Mouse (Mus musculus): ENCODE measurements at regions not wholly inside any gene's neighbourhood (a gene's known extent, or its start where the extent isn't known, plus 50 kb on each side); places are given as distances from the start of the nearest gene placed in this dataset.
"Not testable (repeated sequence)": the region's sequence is repeated elsewhere in the genome, so short reads cannot be mapped to it uniquely, and the experiment has no call there.

DNA sequence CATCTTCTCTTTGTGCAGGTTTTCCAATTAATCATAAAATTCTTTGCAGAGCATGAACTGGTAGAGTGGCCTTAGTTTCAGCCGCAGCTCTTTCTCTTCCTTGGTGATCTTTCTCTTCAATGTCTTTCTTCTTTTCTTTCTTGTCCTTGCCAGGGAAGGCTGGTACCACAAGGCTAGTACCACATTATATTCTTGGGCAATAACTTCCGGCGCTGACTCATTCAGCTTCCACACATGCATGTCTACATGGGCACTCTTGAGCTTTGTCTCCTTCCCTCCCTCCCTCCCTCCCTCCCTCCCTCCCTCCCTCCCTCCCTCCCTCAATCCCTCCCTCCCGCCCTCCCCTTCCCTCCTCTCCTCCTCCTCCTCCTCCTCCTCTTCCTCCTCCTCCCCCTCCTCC is 98.1 kb upstream of the Pwp1 start:
- DNase-seq (ENCODE audit: low spot score); H3K27ac ChIP-seq (ENCODE audit: low read depth); H3K27me3 ChIP-seq (replicated peaks; ENCODE audit: control insufficient read depth, insufficient read depth, low read length); H3K36me3 ChIP-seq (ENCODE audit: control insufficient read depth, insufficient read depth, low read length); H3K4me3 ChIP-seq (ENCODE audit: low read depth, low read length); ATAC-seq (replicated peaks; ENCODE audit: low FRiP score, low TSS enrichment, low read depth); H3K4me2 ChIP-seq (ENCODE audit: low read length); H3K4me1 ChIP-seq (replicated peaks; ENCODE audit: control insufficient read depth, insufficient read depth, low read length); H3K9ac ChIP-seq (ENCODE audit: low read length); H3K9me3 ChIP-seq (ENCODE audit: control insufficient read depth, low read length): not testable (repeated sequence)
- WGBS = 91% methylated on average over 3 of the region's 4 CpGs

GRCm38 (mm10) chr10:85731796-85732388 is 97.4 kb upstream of the Pwp1 start:
- not testable (repeated sequence) for H3K9ac ChIP-seq (ENCODE audit: low read length); H3K27me3 ChIP-seq (replicated peaks; ENCODE audit: control insufficient read depth, insufficient read depth, low read length); H3K27ac ChIP-seq (ENCODE audit: low read depth); DNase-seq (ENCODE audit: low spot score); H3K36me3 ChIP-seq (ENCODE audit: control insufficient read depth, insufficient read depth, low read length); H3K4me1 ChIP-seq (replicated peaks; ENCODE audit: control insufficient read depth, insufficient read depth, low read length); H3K4me2 ChIP-seq (ENCODE audit: low read length); H3K4me3 ChIP-seq (ENCODE audit: low read depth, low read length); H3K9me3 ChIP-seq (ENCODE audit: control insufficient read depth, low read length)
- WGBS = 36% methylated on average over 7 of the region's 13 CpGs
- ATAC-seq (replicated peaks; ENCODE audit: low FRiP score, low TSS enrichment, low read depth) = 0 out of 2 replicates have a peak, but pooled peaks have one; percentile 64

GRCm38 (mm10) chr10:85737796-85738195 is 91.5 kb upstream of the Pwp1 start:
- Histone ChIP-seq H3K4me2 (ENCODE audit: low read length) (no peak overlapping the region), H3K27ac (ENCODE audit: low read depth) (no peak overlapping the region), H3K27me3 (replicated peaks; ENCODE audit: control insufficient read depth, insufficient read depth, low read length) (no peaks in the 10 kb centered on the region), H3K9ac (ENCODE audit: low read length) (no peak overlapping the region), H3K4me3 (ENCODE audit: low read depth, low read length) (no peak overlapping the region), H3K9me3 (ENCODE audit: control insufficient read depth, low read length) (no peaks in the 10 kb centered on the region), H3K36me3 (ENCODE audit: control insufficient read depth, insufficient read depth, low read length) (no peaks in the 10 kb centered on the region), H3K4me1 (replicated peaks; ENCODE audit: control insufficient read depth, insufficient read depth, low read length) (no peaks in the 10 kb centered on the region)
- ATAC-seq (replicated peaks; ENCODE audit: low FRiP score, low TSS enrichment, low read depth) (no peak), DNase-seq (ENCODE audit: low spot score) (no peak)
- 68% methylated on average over 1 of the region's 1 CpGs for WGBS

DNA sequence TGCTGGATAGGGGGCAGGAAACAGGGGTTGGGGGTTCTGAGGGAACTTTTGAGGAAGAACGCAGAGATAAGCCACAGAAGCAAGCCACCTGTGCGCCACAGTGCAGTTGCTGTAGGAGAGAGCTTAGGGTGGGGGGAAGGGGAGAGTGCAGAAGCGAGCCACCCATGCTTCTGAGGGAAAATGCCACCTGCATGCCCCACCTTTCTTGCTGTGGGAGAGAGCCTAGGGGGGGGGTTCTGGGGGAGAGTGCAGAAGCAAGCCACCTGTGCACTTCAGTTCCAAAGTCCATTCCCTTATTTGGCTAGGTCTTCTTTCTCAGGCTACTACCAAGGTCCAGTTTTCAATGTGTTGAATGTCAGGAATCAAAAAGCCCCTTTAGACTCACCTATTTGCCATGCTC is 90.3 kb upstream of the Pwp1 start:
- H3K4me1 ChIP-seq (replicated peaks; ENCODE audit: control insufficient read depth, insufficient read depth, low read length) = no peaks in the 10 kb centered on the region
- no peak overlapping the region for H3K9ac ChIP-seq (ENCODE audit: low read length)
- no peaks in the 10 kb centered on the region for H3K27me3 ChIP-seq (replicated peaks; ENCODE audit: control insufficient read depth, insufficient read depth, low read length)
- DNase-seq (ENCODE audit: low spot score) (no peak), ATAC-seq (replicated peaks; ENCODE audit: low FRiP score, low TSS enrichment, low read depth) (0 out of 2 replicates have a peak, but pooled peaks have one; percentile 53)
- no peaks in the 10 kb centered on the region for H3K36me3 ChIP-seq (ENCODE audit: control insufficient read depth, insufficient read depth, low read length)
- no peak overlapping the region for H3K27ac ChIP-seq (ENCODE audit: low read depth)
- no peaks in the 10 kb centered on the region for H3K9me3 ChIP-seq (ENCODE audit: control insufficient read depth, low read length)
- no peak overlapping the region for H3K4me2 ChIP-seq (ENCODE audit: low read length)
- H3K4me3 ChIP-seq (ENCODE audit: low read depth, low read length) = no peak overlapping the region
- WGBS = 52% methylated on average over 3 of the region's 3 CpGs

DNA sequence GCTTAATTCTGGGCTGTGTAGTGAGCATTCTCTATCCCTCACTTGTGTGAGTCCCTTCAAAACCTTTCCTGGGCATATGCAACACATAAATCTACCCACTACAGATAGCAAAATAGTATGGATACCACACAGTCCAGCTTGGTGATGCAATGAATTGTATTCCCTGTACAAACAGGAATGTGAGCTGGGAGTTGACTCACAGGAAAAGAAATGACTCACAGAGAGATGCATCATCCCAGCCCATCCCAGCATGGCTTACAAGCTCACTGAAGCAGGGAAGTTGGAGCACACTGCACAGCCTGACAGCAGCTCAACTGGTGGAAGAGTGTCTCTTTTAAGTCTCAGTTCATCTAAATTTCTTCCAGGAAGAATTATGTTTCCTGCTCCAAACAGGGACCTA is 89.7 kb upstream of the Pwp1 start:
- not testable (repeated sequence) for H3K9me3 ChIP-seq (ENCODE audit: control insufficient read depth, low read length); DNase-seq (ENCODE audit: low spot score); H3K4me1 ChIP-seq (replicated peaks; ENCODE audit: control insufficient read depth, insufficient read depth, low read length); H3K4me2 ChIP-seq (ENCODE audit: low read length); H3K27ac ChIP-seq (ENCODE audit: low read depth); H3K4me3 ChIP-seq (ENCODE audit: low read depth, low read length); H3K27me3 ChIP-seq (replicated peaks; ENCODE audit: control insufficient read depth, insufficient read depth, low read length); H3K9ac ChIP-seq (ENCODE audit: low read length); H3K36me3 ChIP-seq (ENCODE audit: control insufficient read depth, insufficient read depth, low read length)
- ATAC-seq (replicated peaks; ENCODE audit: low FRiP score, low TSS enrichment, low read depth) = peak; percentile 76

- WGBS = 82% methylated on average over 5 of the region's 5 CpGs
- ATAC-seq (replicated peaks; ENCODE audit: low FRiP score, low TSS enrichment, low read depth) = no peak
- DNase-seq (ENCODE audit: low spot score) = no peak
These were observed 87.3 kb upstream of the Pwp1 start for GRCm38 (mm10) chr10:85741972-85742371.

DNA sequence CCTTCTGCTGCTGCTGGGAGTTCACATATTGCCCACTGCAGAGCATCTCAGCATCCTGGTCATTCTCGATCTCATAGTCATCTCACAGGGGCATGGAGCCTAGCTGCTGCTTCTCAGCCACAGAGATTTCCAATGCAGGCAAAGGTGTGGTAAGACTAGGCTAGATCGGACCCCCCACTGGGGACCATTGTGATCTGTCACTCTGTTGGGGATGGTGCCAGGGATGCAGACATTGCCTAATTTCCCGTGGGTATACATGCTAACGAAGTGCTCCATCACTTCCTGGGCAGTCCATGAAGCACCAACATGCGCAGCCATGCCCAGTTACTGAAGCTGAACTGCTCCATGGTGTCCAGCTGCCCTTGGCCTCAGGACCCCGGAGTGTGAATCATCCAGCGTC is 83.9 kb upstream of the Pwp1 start:
- not testable (repeated sequence) for H3K4me3 ChIP-seq (ENCODE audit: low read depth, low read length); H3K4me2 ChIP-seq (ENCODE audit: low read length); H3K9me3 ChIP-seq (ENCODE audit: control insufficient read depth, low read length); H3K27me3 ChIP-seq (replicated peaks; ENCODE audit: control insufficient read depth, insufficient read depth, low read length); H3K4me1 ChIP-seq (replicated peaks; ENCODE audit: control insufficient read depth, insufficient read depth, low read length); DNase-seq (ENCODE audit: low spot score); H3K36me3 ChIP-seq (ENCODE audit: control insufficient read depth, insufficient read depth, low read length); ATAC-seq (replicated peaks; ENCODE audit: low FRiP score, low TSS enrichment, low read depth); H3K9ac ChIP-seq (ENCODE audit: low read length); H3K27ac ChIP-seq (ENCODE audit: low read depth)
- WGBS = 65% methylated on average over 7 of the region's 7 CpGs

More at GRCm38 (mm10) chr10:85741972-85742371, 87.3 kb upstream of the Pwp1 start:
- no peak overlapping the region for H3K27ac ChIP-seq (ENCODE audit: low read depth)
- no peaks in the 10 kb centered on the region for H3K36me3 ChIP-seq (ENCODE audit: control insufficient read depth, insufficient read depth, low read length)
- no peaks in the 10 kb centered on the region for H3K27me3 ChIP-seq (replicated peaks; ENCODE audit: control insufficient read depth, insufficient read depth, low read length)
- H3K4me2 ChIP-seq (ENCODE audit: low read length) = no peak overlapping the region
- no peak overlapping the region for H3K4me3 ChIP-seq (ENCODE audit: low read depth, low read length)
- no peaks in the 10 kb centered on the region for H3K4me1 ChIP-seq (replicated peaks; ENCODE audit: control insufficient read depth, insufficient read depth, low read length)
- H3K9me3 ChIP-seq (ENCODE audit: control insufficient read depth, low read length) = no peaks in the 10 kb centered on the region
- H3K9ac ChIP-seq (ENCODE audit: low read length) = no peak overlapping the region

- not testable (repeated sequence) for H3K36me3 ChIP-seq (ENCODE audit: control insufficient read depth, insufficient read depth, low read length); H3K4me2 ChIP-seq (ENCODE audit: low read length); ATAC-seq (replicated peaks; ENCODE audit: low FRiP score, low TSS enrichment, low read depth); H3K9ac ChIP-seq (ENCODE audit: low read length); H3K4me3 ChIP-seq (ENCODE audit: low read depth, low read length); H3K4me1 ChIP-seq (replicated peaks; ENCODE audit: control insufficient read depth, insufficient read depth, low read length); H3K27me3 ChIP-seq (replicated peaks; ENCODE audit: control insufficient read depth, insufficient read depth, low read length); H3K9me3 ChIP-seq (ENCODE audit: control insufficient read depth, low read length); H3K27ac ChIP-seq (ENCODE audit: low read depth); DNase-seq (ENCODE audit: low spot score)
- 32% methylated on average over 4 of the region's 8 CpGs for WGBS
These were observed 83.5 kb upstream of the Pwp1 start for GRCm38 (mm10) chr10:85745818-85746217.

- not testable (repeated sequence) for H3K4me2 ChIP-seq (ENCODE audit: low read length); H3K9me3 ChIP-seq (ENCODE audit: control insufficient read depth, low read length); H3K4me1 ChIP-seq (replicated peaks; ENCODE audit: control insufficient read depth, insufficient read depth, low read length); H3K27me3 ChIP-seq (replicated peaks; ENCODE audit: control insufficient read depth, insufficient read depth, low read length); H3K4me3 ChIP-seq (ENCODE audit: low read depth, low read length); H3K36me3 ChIP-seq (ENCODE audit: control insufficient read depth, insufficient read depth, low read length); ATAC-seq (replicated peaks; ENCODE audit: low FRiP score, low TSS enrichment, low read depth); DNase-seq (ENCODE audit: low spot score); H3K27ac ChIP-seq (ENCODE audit: low read depth); H3K9ac ChIP-seq (ENCODE audit: low read length)
- WGBS = 83% methylated on average over 2 of the region's 2 CpGs
These were observed 79.7 kb upstream of the Pwp1 start for GRCm38 (mm10) chr10:85749549-85749948.
